Comparison of ENCODE assay signal across 29 mouse cellular contexts in the genomic region with DNA sequence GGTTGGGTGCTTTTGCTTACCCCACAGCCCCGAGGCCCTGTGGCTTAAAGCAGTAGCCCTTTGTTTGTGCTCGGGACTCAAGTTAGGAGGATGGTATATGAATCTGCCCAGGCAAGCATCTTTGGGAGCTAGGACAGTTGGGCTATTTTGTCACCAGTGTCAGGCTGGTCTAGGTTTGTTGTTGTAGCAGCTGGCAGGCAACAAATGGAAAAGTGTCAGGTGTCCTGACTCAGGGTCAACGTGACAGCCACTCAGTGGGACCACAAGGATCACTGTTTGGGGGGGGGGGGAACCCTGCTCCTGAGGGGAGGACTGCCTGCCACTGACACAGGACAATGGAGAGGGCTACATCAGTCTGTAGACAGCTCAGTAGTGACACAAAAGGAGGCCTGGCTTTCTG. TPM values are rescaled to one million over a fixed set of nuclear protein-coding genes. Genes with fewer than 3 reads are reported as not detected.
"Had no signal": no experiment of that assay in that cellular context is flagged by ENCODE, and none has a peak within 500 bp of the region (broad histone marks: within the 10 kb centered on the region; RNA-seq: fewer than 3 reads in every experiment).

No protein-coding gene starts in this region.

- DNase-seq: kidney, adult 18-20 months; kidney, adult 9 months; kidney, postnatal 25 days; layer of hippocampus, adult 9-11 months; liver, embryonic 13.5 days; lung, embryonic 14.5 days; lung, postnatal 10 days; lung, postnatal 36 days; right cerebral cortex, adult 18-20 months; right cerebral cortex, postnatal 14 days; right cerebral cortex, postnatal 4 days; thymus, adult 2 months; thymus, postnatal 14 days; thymus, postnatal 4 days had no signal

- H3K9ac ChIP-seq: liver, embryonic 13.5 days; lung, embryonic 14.5 days; midbrain, embryonic 13.5 days had no signal

- H3K9me3 ChIP-seq: liver, embryonic 13.5 days; megakaryocyte, embryonic 14.5 days; midbrain, embryonic 10.5 days; midbrain, embryonic 13.5 days had no signal

- H3K27me3 ChIP-seq: liver, embryonic 13.5 days; megakaryocyte, embryonic 14.5 days; midbrain, embryonic 13.5 days had no signal

- H3K4me2 ChIP-seq: liver, embryonic 13.5 days; lung, embryonic 14.5 days; midbrain, embryonic 13.5 days had no signal

- H3K4me3 ChIP-seq: layer of hippocampus, adult 2 months; left cerebral cortex, adult 2 months; liver, embryonic 13.5 days; megakaryocyte, embryonic 14.5 days; midbrain, embryonic 10.5 days; midbrain, embryonic 13.5 days had no signal

- ATAC-seq: midbrain, embryonic 13.5 days; midbrain, embryonic 16.5 days had no signal

- H3K27ac ChIP-seq: layer of hippocampus, adult 2 months; left cerebral cortex, adult 2 months; liver, embryonic 13.5 days; midbrain, embryonic 10.5 days; midbrain, embryonic 13.5 days had no signal

RNA-seq across cellular contexts. Expression of a gene that starts 40.4 kb away (rescaled TPM):
- polyA plus RNA-seq: limb, embryonic 11.5 days; midbrain, embryonic 10.5 days; neural tube, embryonic 11.5 days had no signal

RNA-seq across cellular contexts. Expression of a gene that starts 48.1 kb away (rescaled TPM):
- polyA plus RNA-seq: kidney, embryonic 16.5 days; large intestine, adult 2 months; limb, embryonic 11.5 days; limb, embryonic 14.5 days; liver, adult 2 months; liver, embryonic 13.5 days; liver, embryonic 16.5 days; lung, embryonic 14.5 days; midbrain, embryonic 16.5 days; neural tube, embryonic 11.5 days; neural tube, embryonic 14.5 days; stomach, embryonic 14.5 days; thymus, adult 2 months had no signal
